Mouse (Mus musculus) hematopoietic stem cell, adult 5-6 weeks (primary cell): ENCODE measurements around the gene Nudt16l1. TPM values are rescaled to one million over a fixed set of nuclear protein-coding genes. Genes with fewer than 3 reads are reported as not detected.

Experiments used
- ATAC-seq, 2 experiments: fragments of 125-278 bp in 1 of 2; replicated peaks in 1 of 2; 2 replicates each; pipeline ENCODE4 v1.8.0; 2016 to 2017; ENCODE audit warnings: inconsistent platforms in 2 of 2, mild to moderate bottlenecking in 2 of 2, moderate number of reproducible peaks in 2 of 2, low read depth in 1 of 2, moderate TSS enrichment in 1 of 2; ENCODE audit not compliant: low FRiP score in 2 of 2, poor library complexity in 2 of 2, severe bottlenecking in 2 of 2, insufficient read depth in 1 of 2, low TSS enrichment in 1 of 2
- total RNA-seq: library from RNA; stranded (forward); fragments of 172-1452, 232-1000 nt; gene quantifications from 2 replicates; pipeline ENCODE4 v1.2.3, GENCODE M21; 2017

Nudt16l1 gene
- 12.8 and 22.6 TPM in 2 replicates for total RNA-seq

DNA sequence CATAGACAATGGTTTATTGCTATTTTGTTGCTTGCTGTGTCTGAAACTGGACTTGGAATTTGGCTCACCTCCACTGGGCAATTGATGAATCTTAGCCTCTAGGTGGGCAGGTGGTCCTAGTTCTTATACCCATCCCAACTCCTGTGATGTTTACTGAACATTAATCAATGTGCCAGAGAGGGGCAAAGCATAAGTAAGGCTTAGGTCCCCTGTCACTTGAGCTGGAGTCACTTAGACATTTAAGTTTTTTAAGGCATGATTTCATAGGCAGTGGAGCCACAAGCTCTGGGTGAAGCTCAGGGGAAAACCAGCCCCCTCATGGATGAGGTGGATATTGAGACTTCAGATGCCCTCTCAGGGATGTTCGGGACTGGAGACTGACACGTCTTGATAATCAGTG lies at the start of gene Nudt16l1:
Nudt16l1 (plus strand) TSS at position 301 of the 400 bp plus-strand sequence.
- ATAC-seq = no peak

DNA sequence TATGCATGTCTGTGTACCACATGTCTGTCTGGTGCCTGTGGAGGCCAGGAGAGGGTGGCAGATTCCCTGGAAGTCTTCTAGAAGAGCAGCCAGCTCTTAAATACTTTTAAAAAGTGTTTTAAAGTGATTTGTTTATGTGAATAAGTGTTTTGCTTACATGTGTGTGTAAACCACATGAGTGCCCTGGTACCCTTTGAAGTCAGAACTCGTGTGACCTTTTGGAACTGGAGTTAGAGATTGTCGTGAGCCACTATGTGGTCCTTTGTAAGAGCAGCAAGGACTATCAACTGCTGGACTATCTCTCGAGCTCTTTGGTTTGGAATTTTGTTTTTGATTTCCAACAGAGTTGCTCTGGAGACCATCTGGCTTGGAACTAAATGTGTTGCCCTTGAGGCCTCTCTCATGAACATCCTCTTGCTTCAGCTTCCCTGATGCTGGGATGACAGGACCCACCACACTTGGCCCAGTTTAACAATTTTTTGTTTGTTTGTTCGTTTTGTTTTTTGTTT lies 48.3 kb upstream of the Nudt16l1 start:
- no peak for ATAC-seq

DNA sequence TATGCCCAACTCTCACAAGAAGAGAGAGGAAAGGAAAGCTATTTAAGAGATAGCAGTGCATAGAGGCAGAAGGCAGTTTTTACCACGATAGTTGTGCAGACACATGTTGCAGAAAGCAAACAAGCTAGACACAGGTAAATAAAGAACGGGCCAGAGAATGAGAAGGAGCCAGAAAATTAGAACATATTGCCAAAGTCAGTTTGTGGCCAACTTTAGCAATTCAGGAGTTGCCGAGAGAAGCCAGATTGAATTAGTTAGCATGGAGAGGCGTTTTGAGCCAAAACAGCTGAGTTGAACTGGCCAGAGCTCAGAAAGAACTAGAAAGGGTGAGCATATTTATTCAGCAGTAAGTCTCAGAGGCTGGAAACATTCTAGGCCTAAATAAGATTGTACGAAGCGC lies 46.4 kb upstream of the Nudt16l1 start:
- no peak for ATAC-seq

DNA sequence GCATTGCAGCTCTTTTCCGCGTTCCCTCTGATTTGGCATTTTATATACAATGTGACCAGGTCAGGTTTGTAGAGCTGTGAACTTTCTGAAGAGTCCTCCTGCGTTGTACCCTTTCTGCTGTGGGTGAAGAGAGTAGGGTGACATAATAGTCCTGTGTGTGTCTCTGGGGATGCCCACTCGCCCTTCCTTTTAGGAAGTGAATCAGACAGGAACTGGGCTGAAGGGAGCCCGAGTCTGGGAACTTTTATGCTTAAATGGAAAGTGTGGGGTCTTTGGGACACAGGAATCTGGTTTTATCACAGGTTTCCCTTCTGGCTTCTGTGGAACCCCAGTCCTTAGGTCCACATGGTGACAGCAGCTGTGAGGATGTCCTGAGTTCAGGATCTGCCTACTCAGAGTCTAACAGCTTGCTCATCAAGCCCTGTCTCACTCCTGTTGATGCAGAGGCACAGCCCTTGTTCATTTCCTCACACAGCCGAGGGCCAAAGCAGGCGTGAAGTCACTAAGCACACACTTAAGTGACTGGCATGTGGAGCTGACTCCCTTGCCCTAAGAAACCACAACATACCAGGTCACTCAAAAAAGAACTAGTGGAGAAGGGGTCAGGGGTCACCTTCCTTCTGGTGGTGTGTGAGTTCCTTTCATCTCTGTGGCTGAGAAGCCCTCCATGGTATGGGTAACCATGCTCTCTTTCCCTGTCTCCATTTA lies 44.2 kb upstream of the Nudt16l1 start:
- ATAC-seq = no peak

DNA sequence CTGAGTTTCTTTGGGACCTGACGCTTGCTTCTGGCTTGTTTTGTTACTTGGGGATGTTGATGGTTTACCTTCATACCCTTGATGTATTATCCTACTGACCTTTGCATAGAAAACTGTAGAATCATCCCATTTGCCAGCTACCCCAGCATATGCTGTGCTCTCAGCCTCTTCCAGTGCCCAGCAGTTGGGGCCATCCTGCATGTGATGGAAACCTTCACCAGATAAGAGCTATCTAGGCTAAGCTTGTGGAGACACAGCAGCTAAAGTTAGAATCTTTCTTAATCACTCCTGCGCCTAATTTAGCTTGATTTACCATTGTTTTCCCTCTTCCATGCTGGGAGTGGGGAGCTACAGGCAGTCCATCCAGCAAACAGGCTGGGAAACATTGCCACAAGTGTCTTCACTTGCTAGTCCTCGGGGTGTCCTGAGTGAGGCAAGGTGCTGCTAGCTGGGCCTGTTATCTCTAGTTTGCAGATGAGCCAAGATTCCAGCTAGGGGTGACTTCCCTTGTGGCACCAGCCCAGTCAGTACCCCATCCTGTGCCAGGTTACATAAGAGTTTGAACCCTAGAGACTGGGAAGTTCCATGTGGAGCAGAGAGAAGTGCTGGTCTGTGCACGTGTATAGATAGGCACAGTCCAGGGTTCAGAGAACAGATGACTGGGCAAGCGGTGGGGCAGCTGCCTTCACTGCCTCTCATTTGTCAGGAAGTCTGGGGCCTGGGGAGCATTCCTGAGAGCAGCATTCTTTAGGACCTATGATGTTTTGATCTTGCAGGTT lies 42.1 kb upstream of the Nudt16l1 start:
- peak in 1 of 2 experiments; percentile 55; a peak in 2 of 4 replicates for ATAC-seq

DNA sequence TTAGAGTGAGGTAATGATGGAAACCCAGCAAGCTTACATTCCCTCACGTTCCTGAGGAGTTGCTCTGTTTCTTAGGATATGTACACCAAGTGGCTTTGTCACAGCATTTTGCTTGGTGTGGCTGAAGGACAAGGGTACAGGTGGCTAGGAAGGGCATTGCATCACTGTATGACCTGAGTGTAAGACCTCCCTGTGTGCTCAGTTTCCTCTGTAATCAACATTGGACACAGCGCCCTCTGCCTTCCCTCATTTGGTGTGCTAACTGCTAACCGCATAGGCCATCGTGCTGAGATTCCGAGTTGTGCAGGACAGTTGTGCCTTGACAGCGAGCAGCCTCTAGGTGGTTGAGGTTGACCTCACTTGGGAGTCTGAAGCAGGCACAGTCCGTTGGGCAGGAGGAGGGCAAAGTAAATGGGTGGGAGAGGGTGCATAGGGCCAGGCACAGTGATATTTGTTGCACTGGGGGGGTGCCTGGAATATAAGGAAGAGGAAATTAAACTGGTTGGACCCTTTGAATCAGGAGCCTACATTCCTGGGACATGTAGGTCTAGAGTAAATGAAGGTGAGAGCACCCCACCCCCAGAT lies 41.3 kb upstream of the Nudt16l1 start:
- ATAC-seq = no peak

DNA sequence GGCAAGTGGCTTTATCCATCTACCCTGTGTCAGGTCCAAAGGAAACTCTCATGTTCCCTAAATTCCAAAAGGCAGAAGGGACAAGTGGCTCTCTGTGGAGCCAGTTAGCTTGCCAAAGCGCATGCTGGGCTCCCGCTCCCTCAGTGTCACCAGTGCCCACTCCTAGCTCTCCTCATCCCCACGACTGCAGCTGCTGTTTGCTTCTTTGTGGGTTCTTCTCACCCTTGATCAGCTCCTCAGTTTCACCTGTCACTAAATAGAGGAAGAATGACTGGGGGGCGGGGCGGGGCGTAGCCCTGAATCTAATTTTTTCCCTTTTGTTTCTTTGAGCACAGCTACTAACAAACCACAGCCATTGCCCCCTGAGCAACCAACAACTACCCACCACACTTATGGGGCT lies 39.7 kb upstream of the Nudt16l1 start:
- ATAC-seq = no peak

DNA sequence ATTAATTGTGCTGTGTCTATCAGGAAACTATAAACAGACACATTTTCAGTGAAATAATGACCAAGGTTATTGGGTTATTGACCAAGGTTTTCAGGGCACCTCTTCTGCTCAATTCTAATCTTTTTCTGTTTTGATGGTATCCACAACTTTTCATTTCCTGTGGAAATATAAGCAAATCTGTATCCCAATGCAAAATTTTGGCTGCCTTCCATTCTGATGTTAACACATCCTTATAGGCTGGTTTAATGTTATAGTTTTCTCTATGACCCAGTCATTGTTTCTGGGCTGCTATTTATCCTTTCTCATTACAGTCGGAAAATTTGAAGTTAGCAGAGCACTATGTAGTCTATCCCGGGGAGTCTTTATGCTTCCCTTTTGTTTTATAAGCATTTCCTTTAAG lies 38.9 kb upstream of the Nudt16l1 start:
- no peak for ATAC-seq

DNA sequence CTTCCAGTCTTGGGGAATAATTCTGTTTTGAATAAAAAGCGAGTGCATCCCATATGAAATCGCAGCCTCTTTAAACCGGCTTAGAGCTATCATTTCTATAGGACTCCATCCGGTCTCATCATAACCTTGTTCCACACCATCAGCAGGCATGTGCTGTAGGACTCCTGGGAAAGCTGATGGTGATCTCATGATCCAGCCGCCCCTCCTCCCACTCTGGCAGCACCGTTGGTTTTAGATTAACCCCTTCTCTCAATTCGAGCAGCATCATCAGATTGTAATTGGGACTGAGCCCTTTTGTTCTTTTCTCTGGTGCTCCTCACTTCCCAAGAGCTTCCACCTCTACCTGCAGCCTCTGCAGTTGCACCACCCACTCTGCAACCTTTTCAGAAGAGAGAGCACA lies 37.4 kb upstream of the Nudt16l1 start:
- no peak for ATAC-seq

DNA sequence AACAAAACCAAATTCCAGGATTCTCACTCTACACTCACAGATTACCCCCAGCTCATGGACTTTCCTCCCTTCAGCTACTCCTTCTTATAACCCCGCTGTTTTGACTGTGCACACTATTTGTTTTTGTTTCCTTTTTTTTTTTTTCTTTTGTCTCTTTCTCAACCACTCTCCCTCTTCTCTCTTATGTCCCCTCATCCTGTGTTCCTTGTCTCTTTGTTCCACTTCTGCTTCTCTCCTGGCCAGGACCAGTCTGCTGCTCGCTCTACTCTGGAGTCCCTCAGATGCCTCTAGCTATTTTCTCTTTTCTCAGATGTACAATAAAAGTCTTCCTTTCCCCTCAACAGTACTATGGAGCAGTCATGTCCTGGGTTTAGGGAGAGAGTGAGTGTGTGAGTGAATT lies 36.2 kb upstream of the Nudt16l1 start:
- no peak for ATAC-seq

DNA sequence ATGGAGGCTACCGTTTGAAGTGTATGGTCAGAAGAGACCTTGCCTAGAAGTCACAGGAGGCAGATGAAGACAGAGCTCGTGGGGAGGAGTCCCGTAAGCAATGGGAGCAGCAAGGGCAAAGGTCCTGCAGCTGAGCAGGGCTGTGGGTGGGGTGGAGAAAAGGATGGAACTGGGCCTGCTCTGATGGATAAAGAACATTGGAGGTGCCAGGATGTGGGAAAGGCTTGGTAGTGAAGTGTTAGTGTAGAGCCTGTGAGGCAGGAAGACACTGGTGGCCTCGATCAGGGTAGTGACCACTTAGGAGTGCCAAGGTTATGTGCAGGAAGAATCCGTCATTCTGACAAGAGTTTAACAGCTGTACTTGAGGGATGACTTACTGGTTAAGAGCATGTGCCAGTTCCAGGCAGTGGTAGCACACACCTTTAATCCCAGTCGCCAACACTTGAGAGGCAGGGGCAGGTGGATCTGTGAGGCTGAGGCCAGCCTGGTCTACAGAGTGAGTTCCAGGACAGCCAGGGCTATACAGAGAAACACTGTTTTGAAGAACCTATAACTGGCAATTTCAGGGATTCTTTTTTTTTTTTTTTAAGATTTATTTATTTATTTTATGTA lies 35.0 kb upstream of the Nudt16l1 start:
- ATAC-seq = no peak

DNA sequence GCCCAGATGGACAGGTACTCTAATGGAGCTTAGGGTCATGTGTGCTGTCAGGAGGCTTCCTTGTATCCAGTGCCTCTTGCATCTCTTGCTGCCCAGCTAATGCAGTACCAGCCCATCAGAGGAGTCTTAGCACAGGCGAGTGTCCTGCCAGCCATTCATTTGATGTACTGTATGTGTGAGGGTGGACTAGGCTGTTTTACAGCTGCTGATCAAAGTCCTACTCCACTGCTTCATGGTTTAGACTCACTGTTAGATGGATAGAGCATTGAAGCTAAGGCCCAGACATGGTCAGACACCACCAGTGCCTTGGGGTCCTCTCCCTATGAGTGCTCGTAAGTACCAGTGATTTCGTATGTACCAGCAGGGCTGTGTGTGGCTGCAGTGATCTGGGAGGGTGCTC lies 33.7 kb upstream of the Nudt16l1 start:
- ATAC-seq = no peak

DNA sequence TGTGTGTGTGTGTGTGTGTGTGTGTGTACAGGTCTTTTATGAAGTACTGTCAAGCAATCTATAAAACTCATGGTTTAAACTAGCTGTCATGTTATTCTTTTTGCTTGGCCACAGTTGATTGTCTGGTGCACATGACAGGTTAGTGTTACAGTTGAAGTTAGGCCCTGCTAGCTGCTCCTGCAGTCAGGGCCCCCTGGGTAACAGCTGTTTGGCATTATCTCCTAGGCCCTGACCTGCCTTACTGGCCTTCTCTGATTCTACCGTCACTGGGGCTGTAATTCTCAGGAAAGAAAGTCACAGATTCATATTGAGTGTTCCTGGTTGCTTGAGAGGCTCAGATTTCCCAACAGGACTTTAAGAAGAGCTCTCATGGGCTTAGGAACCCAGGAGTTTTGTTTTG lies 33.0 kb upstream of the Nudt16l1 start:
- no peak for ATAC-seq

DNA sequence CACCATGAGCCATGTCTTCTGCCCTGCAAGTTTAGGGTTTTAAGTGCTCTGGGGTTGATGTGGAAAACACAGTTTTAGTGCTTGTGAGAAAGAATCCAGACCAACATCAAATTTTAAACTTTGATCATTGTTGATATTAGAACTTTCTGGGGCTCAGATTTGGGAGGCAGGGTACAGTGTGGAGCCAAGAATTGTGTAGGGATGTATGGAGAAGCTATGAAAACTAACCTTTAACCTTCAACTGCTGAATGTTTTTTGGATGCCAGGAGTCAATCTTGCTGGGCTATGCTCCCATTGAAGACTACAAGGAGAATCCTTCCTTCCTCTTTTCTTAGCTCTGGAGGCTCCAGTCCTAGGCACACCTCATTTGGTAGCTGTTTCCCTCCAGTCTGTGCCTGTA lies 32.0 kb upstream of the Nudt16l1 start:
- no peak for ATAC-seq

DNA sequence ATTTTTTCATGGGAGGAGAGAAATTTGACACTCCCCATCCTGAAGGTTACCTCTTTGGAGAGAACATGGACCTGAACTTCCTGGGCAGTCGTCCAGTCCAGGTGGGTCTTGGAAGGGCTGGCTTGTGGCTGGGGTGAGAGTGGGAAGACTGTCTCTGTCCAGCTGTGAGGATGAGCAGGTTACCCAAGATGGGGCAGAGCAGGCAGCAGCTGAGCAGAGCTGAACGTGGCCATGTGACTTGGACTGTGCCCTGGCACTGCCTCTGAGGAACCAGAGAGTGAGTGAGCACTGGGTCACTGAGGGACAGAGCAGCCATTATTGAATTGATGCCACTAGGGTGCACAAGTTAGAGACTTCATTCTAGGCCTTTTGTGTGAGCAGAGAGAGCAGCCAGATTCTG lies 31.2 kb upstream of the Nudt16l1 start:
- no peak for ATAC-seq

DNA sequence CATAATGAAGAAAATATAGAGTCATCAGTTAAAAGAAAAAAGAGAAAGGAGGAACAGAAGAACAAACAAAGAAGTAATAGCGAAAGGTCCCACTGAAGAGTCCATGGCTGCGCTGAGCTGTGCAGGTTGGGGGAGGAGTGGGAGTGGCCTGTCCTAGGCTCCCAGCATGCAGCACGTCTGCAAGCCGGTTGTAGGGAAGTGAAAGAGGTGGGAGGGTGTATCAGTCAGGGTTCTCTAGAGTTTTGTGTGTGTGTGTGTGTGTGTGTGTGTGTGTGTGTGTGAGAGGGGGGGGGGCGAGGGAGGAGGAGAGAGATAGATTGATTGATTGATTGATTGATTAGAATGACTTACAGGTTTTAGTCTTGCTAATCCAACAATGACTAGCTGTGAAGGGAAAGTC lies 30.6 kb upstream of the Nudt16l1 start:
- ATAC-seq = peak; percentile 65 to 75; a peak in 3 of 4 replicates

DNA sequence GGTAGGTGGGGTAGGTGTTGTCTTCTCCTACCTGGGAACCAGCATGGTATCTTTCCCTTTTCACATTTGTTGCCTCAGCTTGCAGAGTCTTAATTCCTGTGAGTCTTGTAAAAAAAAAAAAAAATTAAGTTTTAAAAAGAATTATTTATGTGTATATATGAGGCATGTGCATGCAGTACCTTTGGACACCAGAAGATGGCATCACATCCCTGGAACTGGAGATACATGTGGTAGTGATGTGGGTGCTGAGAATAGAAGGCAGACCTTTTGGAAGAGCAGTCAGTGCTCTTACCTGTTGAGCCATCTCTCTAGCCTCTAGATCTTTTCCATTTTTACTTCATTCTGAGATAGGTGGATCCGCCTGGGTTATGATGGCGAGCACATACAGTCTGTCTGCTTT lies 28.8 kb upstream of the Nudt16l1 start:
- no peak for ATAC-seq

DNA sequence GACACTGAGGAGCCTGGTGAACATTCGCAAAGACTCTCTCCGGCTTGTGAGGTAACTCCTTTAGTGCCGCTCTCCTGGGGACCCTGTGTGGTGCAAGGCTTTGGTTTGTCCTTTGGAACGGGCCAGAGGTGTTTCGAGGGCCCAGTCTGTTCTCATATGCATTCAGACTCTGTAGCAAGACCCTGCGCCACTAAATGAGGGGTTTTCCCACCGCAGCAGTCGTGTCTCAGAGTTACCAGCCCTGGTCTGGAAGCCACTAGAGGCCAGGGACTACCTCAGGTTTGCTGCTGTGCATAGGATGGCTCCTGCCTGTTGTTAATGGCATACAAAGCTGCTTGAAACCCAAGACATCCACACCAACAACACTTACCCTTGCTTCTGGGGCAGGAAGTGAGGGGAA lies 27.8 kb upstream of the Nudt16l1 start:
- no peak for ATAC-seq
